Mouse (Mus musculus): ENCODE data around the gene Mapkapk3.

The Mapkapk3 gene

DNA sequence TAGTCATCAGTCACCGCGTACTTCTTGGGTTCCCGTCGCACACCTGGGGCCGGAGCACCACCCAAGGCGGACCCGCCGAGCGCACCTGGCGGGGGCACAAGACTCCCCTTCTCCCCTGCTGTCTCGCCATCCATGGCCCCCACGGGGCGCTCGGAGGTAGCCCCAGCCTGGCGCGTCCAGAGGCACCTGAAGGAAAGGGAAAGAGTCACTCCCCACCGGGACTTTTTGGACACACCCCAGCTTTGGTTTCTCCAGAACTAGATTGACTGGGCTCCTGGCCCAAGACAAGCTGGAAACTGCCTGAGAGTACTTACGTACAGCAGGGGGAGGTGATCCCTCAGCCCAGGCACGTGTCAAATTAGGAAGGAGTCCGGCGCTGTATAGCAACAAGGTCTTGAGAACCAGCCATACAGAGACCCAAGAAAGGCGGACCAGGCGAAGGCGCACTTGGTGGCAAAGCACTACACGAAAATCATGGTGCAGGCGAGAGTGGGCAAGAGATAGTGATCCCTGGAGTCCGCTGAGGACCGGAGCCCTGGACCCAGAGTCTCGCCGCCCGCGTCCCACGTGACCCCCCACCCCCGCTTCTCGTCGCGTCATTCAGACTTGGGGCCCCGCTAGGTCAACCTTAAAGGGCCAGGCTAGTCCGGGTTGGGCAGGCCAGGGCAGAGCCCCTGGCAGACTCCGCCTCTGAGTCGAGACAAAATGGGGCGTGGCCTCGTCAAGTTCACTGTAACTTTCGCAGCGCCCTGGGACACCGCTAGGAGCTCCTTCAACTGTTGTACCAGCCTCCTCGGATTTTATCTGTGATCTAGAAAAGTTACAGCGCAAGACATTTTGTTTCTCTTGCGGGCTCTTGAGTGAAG, at the start of gene Mapkapk3:
Gene Mapkapk3, minus strand, starts transcription at position 667 of the 866 bp plus-strand sequence.
- DNase-seq (ENCODE audit: low read depth, low spot score) = peak; percentile 37

DNA sequence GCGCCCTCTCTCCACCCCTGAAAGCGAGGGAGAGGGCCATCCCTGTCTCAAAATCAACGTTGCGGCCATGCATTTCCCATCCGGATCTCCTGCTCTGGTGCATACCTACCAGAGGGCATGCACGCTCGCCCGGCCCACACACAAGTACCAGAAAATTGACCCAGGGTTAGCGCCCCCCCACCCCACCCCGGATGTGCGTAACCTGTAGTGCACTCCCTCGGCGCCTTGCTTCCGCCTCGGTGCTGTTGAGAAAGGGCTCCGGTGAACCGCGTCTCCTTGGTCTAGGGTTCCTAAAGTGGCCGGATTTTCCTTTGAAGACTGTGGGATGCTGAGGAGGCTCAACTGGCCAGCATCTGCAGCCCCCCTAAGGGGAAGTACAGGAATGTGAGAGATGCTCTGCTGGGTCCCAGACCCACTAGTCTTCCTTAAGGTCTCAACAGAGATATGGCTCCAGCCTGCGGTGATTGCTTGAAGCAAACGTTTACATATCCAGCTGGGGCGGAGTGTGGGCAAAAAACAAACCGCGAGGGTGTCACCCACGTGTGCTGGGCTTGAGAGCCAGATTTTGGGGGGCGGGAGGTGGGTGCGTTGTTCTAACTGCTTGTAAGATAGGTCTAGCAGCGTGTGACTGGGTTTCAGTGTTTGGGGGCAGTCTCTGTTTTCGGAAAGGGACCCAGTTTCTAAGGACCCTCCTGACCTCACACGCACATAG, 48.7 kb upstream of the Mapkapk3 start, which contains the start of gene Hemk1:
Gene Hemk1, minus strand, starts transcription at position 179 of the 712 bp plus-strand sequence.
- DNase-seq (ENCODE audit: low read depth, low spot score) = peak; percentile 62

DNA sequence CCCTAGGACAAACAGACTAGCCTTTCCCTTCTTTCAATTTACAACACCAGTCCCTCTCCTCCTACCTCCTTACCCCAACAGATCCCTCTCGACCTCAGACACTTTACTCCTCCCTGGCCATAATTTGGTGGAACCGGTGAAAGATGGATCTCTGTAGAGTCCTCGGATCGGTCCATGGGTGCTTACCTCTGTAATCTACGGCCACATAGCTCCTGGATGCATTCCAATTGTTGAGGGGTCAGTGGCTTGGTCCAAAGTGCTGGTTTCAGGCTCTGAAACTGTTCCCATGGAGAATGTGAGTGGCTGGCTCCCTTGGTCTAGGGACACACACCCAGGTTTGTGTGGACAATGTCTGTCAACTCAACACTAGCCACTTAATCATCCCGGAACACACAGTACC, 46.7 kb upstream of the Mapkapk3 start:
- DNase-seq (ENCODE audit: low read depth, low spot score) = no peak

DNA sequence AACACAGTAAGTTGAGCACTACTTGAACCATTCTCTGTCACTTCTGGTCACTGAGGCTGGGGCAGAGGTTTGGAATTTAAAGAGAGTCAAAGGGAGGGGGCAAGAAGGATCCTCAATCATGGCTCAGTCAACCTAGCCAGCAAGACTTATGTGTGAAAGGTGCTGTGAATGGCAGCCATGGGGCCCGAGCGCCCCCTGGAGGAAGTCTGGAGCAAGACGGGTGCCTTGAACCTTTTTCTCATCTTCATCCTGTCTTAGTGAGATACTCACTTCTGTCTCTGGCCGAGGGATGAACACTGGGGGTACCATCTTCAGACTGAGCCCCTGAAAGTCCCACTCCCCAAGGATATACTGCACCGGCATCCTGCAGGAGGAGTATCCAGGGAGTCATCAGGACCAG, 46.2 kb upstream of the Mapkapk3 start:
- DNase-seq (ENCODE audit: low read depth, low spot score) = no peak

DNA sequence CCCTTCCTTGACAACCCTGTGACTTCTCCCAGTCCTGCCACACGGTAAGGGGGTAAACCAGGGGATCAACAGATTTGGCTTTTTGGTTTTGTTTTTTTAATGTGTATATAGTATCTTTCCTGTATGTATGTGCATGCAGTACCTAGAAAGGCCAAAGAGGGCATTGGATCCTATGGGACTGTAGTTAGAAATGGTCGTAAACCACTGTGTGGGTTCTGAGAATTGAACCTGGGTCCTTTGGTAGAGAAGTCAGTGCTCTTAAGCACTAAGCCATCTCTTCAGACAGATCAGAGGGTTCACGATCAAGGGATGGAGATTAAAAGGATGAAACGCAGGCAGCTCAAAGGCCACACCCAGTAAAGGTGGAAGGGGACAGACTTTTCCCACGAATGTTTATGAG, 45.4 kb upstream of the Mapkapk3 start:
- no peak for DNase-seq (ENCODE audit: low read depth, low spot score)

DNA sequence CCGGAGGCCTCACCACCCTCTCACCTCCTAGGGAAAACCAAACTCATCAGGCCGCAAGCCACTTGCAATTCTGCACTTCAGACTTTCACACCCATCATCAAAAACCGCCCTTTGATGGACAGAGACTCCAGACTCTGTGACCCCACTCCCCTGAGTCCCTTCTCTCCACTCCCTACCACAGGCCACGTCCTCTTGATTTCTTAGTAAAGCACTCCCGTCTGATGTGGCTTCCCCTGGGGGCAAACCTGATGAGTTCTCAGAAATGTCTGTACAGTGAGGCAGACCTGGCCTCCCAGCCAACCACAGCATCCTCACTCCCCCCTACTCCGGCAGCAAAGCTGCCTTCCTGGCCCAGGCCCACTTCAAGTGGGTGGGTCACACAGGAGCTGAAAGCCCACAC, 44.7 kb upstream of the Mapkapk3 start:
- no peak for DNase-seq (ENCODE audit: low read depth, low spot score)

DNA sequence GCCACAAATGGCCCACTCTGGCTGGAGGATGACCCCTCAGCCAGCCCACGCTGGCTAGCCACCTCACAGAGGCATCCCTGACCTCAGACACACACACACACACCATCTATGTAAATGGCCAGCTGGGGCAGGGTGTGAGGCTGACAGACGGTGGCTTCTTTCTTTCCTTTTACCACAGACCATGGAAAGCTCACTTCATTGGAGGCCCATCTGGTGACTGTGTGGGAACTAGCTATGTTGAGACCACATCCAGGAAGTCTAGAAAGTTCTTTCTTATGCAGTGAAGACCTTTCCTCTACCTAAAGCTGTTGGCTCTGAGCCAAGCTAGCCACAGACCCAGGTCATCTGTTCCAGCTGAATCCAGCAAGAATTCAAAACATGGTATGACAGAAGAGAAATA, 44.0 kb upstream of the Mapkapk3 start:
- DNase-seq (ENCODE audit: low read depth, low spot score) = no peak

DNA sequence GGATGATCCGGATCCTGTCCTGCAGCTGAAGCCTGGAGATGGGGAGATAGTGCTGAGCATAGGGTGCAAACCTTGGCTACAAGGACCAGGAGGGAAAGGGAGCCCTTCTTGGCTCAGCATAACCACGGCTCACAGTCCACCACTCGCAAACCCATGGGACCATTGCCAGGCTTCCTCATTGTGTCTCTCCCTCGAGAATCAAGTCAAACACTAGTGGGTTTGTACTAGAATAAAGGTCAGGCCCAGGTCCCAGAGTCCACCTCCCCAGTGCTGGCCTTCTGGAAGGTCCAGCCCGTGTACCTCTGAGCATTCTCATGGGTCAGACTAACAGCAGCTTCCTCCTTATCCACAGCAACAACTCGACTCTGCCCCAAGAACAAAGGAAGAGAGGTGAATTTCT, 41.1 kb upstream of the Mapkapk3 start:
- no peak for DNase-seq (ENCODE audit: low read depth, low spot score)

DNA sequence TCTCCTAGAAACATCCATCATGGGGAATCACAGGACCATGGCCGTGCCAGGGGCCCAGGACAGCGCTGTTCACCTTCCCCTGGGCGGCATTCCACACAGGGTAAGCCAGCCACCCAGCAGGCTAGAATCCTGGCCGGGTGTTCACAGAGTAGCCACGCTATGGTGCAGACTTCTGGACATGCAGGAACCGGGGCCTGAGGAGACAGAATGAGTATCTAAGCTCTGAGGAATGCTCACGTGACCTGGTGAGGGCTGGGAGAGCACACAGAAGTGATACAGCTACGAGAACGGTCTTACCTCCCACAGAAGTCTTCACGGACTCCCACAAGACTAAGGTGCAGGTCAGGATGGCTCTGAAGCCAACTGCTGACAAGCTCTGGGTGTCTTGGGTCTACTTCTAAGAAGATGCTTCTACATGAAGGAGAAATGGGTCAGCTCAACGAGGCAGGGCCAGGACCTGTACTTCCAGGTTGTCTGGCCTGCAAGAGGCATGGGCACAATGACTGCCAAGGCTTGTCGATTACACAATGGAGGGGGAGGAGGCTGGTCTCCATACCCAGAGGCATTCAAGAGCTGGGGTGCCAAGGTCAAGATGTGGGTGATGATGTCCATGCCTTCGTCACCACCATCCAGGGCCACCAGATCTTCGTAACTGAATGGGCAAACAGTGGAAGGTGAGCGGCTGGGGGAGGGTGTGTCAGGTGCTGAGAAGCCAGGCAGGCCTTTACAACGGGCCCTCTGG, 38.4 kb upstream of the Mapkapk3 start:
- DNase-seq (ENCODE audit: low read depth, low spot score) = no peak

DNA sequence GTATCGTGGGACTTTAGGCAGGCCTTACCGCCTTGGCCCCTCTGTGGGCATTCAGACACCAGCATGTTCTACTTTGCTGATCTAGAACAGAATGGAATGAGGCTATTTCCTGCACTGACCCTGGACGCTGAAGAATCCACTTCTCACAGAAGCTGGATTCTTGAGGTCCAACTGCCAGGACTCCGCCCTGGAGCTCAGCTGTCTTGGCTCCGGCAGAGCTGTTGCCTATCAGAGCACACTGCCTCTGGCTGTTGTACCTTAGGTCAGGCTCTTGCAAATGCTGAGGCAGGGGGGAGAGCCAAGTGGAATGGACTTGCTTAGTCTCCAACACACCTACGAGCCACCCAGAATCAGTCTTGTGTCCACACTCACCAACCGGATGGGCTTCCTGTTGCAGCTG, 36.2 kb upstream of the Mapkapk3 start:
- no peak for DNase-seq (ENCODE audit: low read depth, low spot score)

DNA sequence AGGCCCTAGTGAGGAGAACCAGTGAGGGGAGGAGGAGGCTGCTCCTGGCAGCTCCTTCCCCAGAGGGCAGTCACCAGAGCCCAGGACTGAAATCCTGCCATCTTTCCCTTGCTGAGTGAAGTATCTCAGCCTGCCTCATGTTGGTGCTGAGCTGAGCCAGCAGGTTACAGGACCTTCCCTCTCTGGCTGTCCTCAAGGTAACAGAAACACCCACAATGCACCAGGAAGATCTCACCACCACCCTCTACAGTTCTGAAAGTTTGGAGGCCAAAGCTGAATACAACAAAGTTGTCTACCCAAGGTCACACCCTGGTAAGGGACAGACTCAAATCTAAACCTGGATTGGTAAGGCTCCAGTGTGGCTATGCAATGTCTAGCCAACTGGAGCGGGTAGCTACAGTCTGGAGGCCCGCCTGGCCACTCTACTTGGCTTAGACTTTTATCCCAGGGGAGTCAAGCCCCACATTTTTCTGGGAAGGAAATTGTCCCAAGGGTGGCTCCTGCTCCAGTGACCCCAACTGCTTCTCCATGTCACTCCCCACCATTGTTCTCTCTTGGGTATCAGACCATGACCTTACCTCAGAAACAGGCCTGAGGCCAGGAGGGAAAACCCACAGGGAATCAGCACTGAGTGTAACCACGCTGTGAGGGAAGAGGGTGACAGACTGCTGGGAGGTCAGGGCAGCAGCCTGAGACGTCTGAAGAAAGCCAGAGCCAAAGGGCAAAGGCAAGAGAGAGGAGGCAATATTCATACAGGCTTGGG, 35.3 kb upstream of the Mapkapk3 start:
- DNase-seq (ENCODE audit: low read depth, low spot score) = no peak

DNA sequence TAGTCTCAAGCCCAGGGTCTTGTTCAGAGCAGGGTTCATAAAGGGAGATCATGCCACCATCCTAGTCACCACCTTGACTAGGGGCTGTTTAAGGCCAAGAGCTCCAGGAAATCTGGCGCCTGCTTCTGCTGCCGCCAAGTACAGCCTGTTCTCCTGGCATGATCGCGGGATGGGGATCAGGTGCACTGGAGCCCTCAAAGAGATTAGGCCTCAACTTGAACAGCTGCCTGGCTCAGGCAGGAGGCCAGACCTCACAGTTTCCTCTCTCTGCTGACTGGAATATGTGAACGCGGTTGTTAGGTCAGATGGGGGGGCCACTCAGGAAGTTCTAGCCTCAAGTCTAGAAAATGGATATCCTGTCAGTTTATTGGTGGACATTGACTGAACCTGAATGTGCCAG, 33.9 kb upstream of the Mapkapk3 start:
- no peak for DNase-seq (ENCODE audit: low read depth, low spot score)

DNA sequence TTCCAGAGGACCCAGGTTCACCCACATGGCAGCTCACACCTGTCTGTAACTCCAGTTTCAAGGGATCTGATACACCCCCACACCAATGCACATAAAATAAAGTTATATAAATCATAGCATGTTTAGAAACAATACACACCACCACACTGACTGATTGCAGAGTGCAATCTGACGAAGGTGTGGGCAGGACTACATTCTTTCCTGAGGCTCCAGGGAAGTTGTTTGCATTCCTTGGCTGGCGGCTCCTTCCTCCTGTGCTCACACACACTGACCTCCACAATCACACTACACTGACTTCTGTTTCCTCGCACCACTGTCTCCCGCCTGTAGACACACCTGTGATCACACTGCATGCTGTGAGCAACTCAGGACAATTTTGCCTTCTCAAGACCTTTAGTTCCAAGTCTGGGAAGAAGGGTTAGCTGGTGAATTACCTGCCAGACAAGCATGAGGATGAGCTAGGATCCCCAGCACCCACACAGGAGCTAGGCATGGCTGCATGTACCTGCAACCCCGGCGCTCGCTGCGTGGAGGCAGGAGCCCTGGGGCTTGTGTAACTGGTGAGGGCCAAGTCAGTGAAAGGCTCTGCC, 32.9 kb upstream of the Mapkapk3 start:
- no peak for DNase-seq (ENCODE audit: low read depth, low spot score)

DNA sequence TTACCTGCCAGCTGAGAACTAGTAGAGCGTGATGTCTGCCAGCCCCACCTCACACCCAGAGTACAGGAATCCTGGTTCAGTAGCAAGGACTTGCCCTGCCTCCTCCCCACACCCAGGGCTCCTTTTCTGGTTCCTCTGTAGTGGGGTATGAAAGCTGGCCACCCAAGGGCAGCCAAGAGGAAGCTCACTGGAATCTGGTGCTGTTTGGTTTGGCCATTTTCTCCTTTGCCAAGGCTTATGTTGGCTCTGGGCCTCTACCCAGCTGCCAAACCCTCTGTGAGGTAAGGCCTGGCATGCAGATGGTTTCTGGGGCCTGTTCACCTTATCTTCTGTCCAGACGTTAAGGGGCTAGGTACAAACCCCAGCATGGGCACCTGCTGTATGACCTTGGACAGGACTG, 26.1 kb upstream of the Mapkapk3 start:
- no peak for DNase-seq (ENCODE audit: low read depth, low spot score)

DNA sequence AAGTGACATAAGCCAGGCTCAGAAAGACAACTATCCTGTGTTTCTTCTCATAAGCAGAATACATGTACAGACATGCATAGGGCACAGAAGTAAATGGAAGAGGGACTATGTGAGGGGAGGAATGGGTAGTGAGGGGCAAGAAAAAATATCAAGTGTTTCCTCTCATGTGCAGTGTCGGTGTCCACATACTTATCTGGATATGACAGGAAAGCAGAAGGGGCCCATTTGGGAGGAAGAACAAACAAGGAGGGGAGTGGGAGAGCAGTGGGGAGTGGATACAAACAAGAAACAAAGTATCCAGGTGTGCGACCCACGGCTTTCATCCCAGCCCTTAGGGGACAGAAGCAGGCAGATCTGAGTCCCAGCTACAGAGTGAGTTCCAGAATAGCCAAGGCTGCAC, 24.2 kb upstream of the Mapkapk3 start:
- no peak for DNase-seq (ENCODE audit: low read depth, low spot score)

DNA sequence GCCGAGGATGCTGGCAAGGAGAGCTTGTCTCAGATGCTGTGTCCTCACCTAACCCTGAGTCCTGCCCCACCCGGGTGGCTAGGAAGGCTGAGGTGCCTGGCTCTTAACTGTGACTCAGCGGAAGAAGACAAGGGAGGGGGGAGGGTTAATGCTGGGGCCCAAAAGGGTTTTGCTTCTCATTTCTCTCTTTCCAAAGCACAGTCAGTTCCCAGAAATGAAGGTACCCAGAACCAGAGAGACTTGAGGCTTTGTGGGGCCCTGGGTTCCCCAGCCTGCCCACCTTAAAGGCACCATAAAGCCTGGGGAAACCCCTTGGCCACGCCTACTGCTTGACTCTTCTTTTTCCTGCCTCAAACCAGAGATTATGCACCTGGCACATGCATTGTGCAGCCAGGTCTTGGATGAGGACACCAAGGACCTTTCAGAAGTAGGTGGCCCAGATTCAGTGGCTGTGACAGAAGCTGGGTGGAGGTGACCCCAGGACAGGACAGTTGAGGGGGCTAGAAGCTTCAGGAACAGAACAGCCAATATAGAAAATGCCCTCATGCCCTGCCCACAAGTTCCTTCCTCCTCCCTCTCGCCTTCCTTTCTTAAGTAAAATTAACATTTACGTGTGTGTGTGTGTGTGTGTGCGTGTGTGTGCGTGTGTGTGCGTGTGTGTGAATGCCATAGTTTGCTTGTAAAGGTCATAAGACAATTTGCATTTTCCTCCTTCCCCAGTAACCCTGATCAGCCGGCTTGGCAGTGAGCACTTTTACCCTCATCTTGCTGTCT, 23.3 kb upstream of the Mapkapk3 start:
- DNase-seq (ENCODE audit: low read depth, low spot score) = no peak

DNA sequence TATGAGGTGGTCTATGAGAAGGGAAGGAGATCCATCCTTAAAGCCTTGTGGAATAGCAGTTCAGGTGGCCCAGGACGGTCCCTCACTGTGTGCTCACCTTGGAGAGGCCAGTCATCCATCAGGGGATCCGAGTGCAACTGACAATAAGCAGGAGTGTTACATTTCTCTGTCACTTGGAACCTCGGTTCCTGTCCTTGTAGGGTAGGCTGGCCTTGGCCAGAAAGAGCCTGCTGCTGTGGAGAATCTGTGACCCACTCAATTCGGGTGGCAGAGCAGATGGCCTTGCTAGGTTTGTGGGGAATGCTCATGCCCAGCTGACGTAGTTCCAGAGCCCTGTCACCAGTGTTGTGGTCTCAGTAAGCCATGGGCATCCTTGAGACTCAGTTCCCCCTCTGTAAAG, 19.9 kb upstream of the Mapkapk3 start:
- no peak for DNase-seq (ENCODE audit: low read depth, low spot score)

DNA sequence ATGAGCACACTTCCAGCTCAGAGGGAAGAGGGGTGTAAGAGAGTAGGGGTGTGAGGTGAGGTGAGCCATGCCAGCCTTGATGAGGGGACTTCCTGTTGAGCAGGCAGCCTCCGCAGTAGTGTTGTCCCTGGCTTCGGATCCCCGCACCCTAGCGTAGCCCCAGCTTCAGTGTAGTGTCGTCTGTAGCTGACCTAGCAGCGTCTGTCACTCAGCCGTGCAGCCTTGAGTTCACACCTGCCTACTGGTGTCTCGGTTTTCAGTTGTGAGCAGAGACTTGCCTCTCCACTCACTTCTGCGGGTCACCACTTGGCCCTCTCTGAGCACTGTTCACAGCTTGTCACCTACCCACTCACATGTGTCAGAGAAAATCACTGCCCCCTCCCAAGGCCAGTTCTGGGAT, 19.5 kb upstream of the Mapkapk3 start:
- no peak for DNase-seq (ENCODE audit: low read depth, low spot score)

DNA sequence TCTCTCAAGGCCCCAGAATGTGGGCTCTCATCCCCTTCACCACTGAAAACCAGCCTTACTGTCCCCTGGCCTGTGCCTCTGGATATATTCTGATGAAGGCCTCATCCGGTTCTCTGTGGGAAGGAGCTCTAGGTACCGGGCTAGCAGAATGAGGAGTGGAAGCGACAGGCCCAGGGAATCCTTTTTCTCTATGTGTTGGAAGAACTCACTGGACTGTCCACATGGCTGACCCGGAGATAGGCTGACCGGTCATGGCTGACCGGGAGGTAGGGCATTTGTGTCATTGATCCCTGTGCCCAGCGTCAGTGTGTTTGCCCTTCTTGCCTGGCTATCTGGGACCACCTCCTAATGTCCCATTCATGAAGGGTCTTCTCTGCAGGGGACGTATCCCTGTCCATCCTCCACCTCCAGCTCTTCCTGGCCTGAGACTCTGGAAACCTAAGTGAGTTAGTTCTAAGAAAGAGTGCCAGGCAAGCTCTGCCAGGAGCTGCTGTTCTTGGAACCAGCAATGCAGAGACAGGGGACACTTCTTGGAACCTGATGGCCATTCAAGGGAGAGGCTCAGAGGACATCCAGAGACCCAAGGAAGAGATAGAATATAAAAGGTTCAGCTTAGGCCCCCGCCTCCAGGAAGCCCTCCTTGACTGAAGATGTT, 18.8 kb upstream of the Mapkapk3 start:
- DNase-seq (ENCODE audit: low read depth, low spot score) = no peak

DNA sequence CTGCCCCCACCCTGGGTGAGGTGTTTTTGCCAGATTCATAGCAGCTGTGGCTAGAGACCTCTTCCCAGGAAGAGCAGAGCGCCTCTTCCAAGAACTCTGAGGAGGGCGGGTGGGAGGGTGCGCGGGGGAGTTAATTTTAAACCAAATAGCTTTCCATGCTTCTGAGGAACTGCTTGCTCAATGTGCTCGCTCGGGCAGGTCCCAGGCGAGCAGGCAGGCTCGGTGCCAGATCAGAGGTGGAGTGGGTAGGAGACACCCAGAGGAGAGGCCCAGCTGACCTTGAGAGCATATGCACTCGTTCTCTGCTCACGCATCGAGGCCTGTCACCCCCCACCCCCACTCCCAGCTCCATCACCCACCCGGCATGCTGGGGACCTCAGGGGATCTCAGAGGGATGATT, 18.2 kb upstream of the Mapkapk3 start:
- DNase-seq (ENCODE audit: low read depth, low spot score) = no peak

Measured in retina, postnatal 7 days (tissue).